In the genomic region with DNA sequence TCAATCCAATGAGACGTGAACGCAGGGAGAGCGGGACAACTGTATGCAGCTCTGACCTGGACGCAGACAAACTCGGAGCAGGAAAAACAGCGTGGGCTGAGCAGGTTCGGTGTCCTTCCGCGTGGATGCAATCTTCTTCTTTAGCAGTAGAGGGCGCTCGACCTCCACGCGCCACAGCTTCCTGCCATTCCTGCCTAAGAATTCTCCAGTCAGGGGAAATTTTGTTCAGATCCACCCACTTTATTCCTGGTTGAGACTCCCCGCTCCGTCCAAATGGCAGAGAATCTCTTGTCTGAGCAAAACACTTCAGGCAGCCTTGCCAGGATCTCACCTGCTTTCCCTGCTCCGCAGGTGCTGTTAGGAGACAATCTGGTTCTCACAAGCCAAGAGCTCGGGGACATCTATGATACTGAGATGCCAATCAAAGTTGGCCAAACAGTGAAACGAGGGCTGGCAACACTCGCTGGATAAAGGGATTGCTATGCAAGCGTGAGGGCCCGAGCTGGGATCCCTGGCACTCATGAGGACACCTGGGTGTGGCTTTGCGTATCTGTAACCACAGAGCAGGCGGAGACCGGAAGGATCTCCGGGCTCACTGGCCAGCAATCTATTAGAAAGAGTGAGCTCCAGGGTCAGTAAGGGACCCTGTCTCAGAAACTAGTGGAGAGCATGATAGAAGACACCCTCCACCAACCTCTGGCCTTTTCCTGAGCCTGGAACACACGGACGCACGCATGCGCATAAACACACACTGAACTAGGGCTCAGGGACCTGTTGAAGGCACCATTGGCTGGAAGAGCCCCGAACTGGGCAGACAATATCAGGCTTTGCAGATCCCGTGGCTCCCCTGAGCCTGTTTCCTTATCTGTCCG, we compare ENCODE assay signal across 8 mouse cellular contexts. TPM values are rescaled to one million over a fixed set of nuclear protein-coding genes. Genes with fewer than 3 reads are reported as not detected.
A peak's percentile ranks its signal among the peaks of the same experiment; 100 is the strongest.
DNase-seq lines count a peak whose midpoint lies in the region; ATAC-seq and TF ChIP-seq lines count a peak whose summit lies in the region.

No protein-coding gene starts in this region.

- intact Hi-C loops in heart, postnatal 14 days (cut with DNase I), result loop anchor here (1.0 to 10.0 kb wide), 5 partner anchors 97 to 465 kb away; no protein-coding TSS in a partner anchor

- TF ChIP-seq EP300 in liver, postnatal 0 days (IDR thresholded peaks at IDR 0.05; ENCODE audit: low read depth), result 0 out of 2 replicates have a peak, but pooled peaks have one; percentile 6

- peaks cover 30% of the 10 kb centered on the region for H3K4me1 ChIP-seq in G1E (ENCODE audit: insufficient read depth, low read depth, low read length)
- H3K4me1 ChIP-seq in forebrain, embryonic 14.5 days (ENCODE audit: control insufficient read depth, insufficient read depth, low read length), result peaks cover 5% of the 10 kb centered on the region; the same call in 1 of the 2 replicates
- H3K4me1 ChIP-seq in liver, postnatal 0 days (ENCODE audit: insufficient read depth), result peaks cover 18% of the 10 kb centered on the region; the same call in 1 of the 2 replicates
- H3K4me1 ChIP-seq in neural tube, embryonic 13.5 days (replicated peaks), result peaks cover 17% of the 10 kb centered on the region

- no peak overlapping the region for H3K27ac ChIP-seq in forebrain, embryonic 14.5 days (ENCODE audit: low read depth, low read length)
- H3K27ac ChIP-seq in liver, postnatal 0 days (ENCODE audit: low read depth), result peak overlapping the region; percentile 73
- H3K27ac ChIP-seq in neural tube, embryonic 13.5 days (replicated peaks), result no peak overlapping the region

- H3K27me3 ChIP-seq in G1E (ENCODE audit: insufficient read depth, low read length), result peaks cover 10% of the 10 kb centered on the region; the same call in 1 of the 2 replicates
- no peaks in the 10 kb centered on the region for H3K27me3 ChIP-seq in forebrain, embryonic 14.5 days (replicated peaks; ENCODE audit: control insufficient read depth, insufficient read depth, low read length)
- H3K27me3 ChIP-seq in liver, postnatal 0 days (ENCODE audit: insufficient read depth, low read length), result no peaks in the 10 kb centered on the region
- H3K27me3 ChIP-seq in neural tube, embryonic 13.5 days, result 0 out of 2 replicates have a peak, but pooled peaks cover 4% of the 10 kb centered on the region

- peak overlapping the region; percentile 74 for H3K4me2 ChIP-seq in forebrain, embryonic 14.5 days (ENCODE audit: low read length)
- peak overlapping the region; percentile 90 for H3K4me2 ChIP-seq in liver, postnatal 0 days (ENCODE audit: low read depth, low read length)
- peak overlapping the region; percentile 71 for H3K4me2 ChIP-seq in neural tube, embryonic 13.5 days

- peaks cover 4% of the 10 kb centered on the region; the same call in 1 of the 2 replicates for H3K9me3 ChIP-seq in G1E (replicated peaks)
- H3K9me3 ChIP-seq in forebrain, embryonic 14.5 days (replicated peaks; ENCODE audit: control insufficient read depth, low read length), result no peaks in the 10 kb centered on the region
- H3K9me3 ChIP-seq in liver, postnatal 0 days (ENCODE audit: low read length), result no peaks in the 10 kb centered on the region
- H3K9me3 ChIP-seq in neural tube, embryonic 13.5 days, result no peaks in the 10 kb centered on the region

- peak overlapping the region; percentile 40 for H3K9ac ChIP-seq in forebrain, embryonic 14.5 days (ENCODE audit: low read length)
- peak overlapping the region; percentile 50 for H3K9ac ChIP-seq in liver, postnatal 0 days (replicated peaks)
- peak overlapping the region; percentile 49 for H3K9ac ChIP-seq in neural tube, embryonic 13.5 days

- 5% methylated on average over 32 of the region's 32 CpGs for WGBS in forebrain, embryonic 14.5 days
- WGBS in liver, postnatal 0 days (ENCODE audit: insufficient replicate concordance), result 8% methylated on average over 32 of the region's 32 CpGs
- 6% methylated on average over 32 of the region's 32 CpGs for WGBS in neural tube, embryonic 13.5 days

- peak overlapping the region; percentile 68 for H3K4me3 ChIP-seq in G1E (ENCODE audit: low read depth, low read length)
- H3K4me3 ChIP-seq in forebrain, embryonic 14.5 days (ENCODE audit: low read depth, low read length), result peak overlapping the region; percentile 30
- H3K4me3 ChIP-seq in liver, postnatal 0 days (ENCODE audit: low read depth, low read length), result peak overlapping the region; percentile 49
- H3K4me3 ChIP-seq in neural tube, embryonic 13.5 days, result peak overlapping the region; percentile 34

- H3K36me3 ChIP-seq in G1E (replicated peaks), result no peaks in the 10 kb centered on the region
- no peaks in the 10 kb centered on the region for H3K36me3 ChIP-seq in forebrain, embryonic 14.5 days (ENCODE audit: control insufficient read depth, insufficient read depth, low read length)
- H3K36me3 ChIP-seq in liver, postnatal 0 days (replicated peaks; ENCODE audit: insufficient read depth, low read length), result no peaks in the 10 kb centered on the region
- H3K36me3 ChIP-seq in neural tube, embryonic 13.5 days, result no peaks in the 10 kb centered on the region

- DNase-seq in G1E (ENCODE audit: low spot score), result peak; percentile 56
- peak; percentile 76 for DNase-seq in cerebellum, adult 11 months
- peak; percentile 81 for DNase-seq in forebrain, embryonic 14.5 days (ENCODE audit: low spot score)
- DNase-seq in heart, postnatal 14 days, result peak; percentile 77 to 80
- DNase-seq in layer of hippocampus, adult 11-12 months (ENCODE audit: low spot score), result peak; percentile 69
- DNase-seq in liver, postnatal 0 days, result peak; percentile 74
- peak; percentile 45 for DNase-seq in telencephalon, adult 2 months (ENCODE audit: low read depth, low spot score)

- peak; percentile 97 for TF ChIP-seq CTCF in G1E (IDR thresholded peaks at IDR 0.05; ENCODE audit: low read depth, low read length)
- peak; percentile 99 for TF ChIP-seq CTCF in liver, postnatal 0 days (IDR thresholded peaks at IDR 0.05; ENCODE audit: low read depth)

- peak; percentile 61 for ATAC-seq in G1E (ENCODE audit: extremely low read depth, insufficient number of reproducible peaks, low FRiP score, poor library complexity, severe bottlenecking)
- ATAC-seq in forebrain, embryonic 14.5 days, result peak; percentile 73
- peak; percentile 84 for ATAC-seq in liver, postnatal 0 days
- ATAC-seq in neural tube, embryonic 13.5 days (ENCODE audit: low read depth), result peak; percentile 70

RNA-seq across cellular contexts. Expression of a gene that starts 8.6 kb away (rescaled TPM):
- total RNA-seq in G1E (2014; fragmentation: Nextera tagmentation), result not detected in 2 replicates
- total RNA-seq in G1E (2017), result 0.38 TPM in 1 of 2 replicates, not detected in the other
- 0.02 TPM in 1 of 2 replicates, not detected in the other for polyA plus RNA-seq in G1E (2012)
- not detected in 2 replicates for polyA plus RNA-seq in forebrain, embryonic 14.5 days (2014; fragmentation: Nextera tagmentation; extraction: Ambion mirVana)
- total RNA-seq in heart, postnatal 14 days (2021), result under 1 TPM in 1 of 2 experiments, not detected in 1; 0.10 TPM
- 5.6 and 7.0 TPM in 2 replicates for polyA plus RNA-seq in liver, postnatal 0 days (2015; fragmentation: Nextera tagmentation; extraction: Ambion mirVana)
- 0.10 TPM in 1 of 2 replicates, not detected in the other for polyA plus RNA-seq in neural tube, embryonic 13.5 days (2015; fragmentation: Nextera tagmentation; extraction: Ambion mirVana)

RNA-seq across cellular contexts. Expression of a gene that starts 31.5 kb away (rescaled TPM):
- total RNA-seq in G1E (2014; fragmentation: Nextera tagmentation) (53.9 and 69.2 TPM in 2 replicates), G1E (2017) (31.8 and 35.9 TPM in 2 replicates)
- 29.5 and 33.9 TPM in 2 replicates for polyA plus RNA-seq in G1E (2012)
- 20.3 and 24.0 TPM in 2 replicates for polyA plus RNA-seq in forebrain, embryonic 14.5 days (2014; fragmentation: Nextera tagmentation; extraction: Ambion mirVana)
- total RNA-seq in heart, postnatal 14 days (2021), result 10 to 100 TPM; 40.6 to 42.5 TPM
- 9.2 and 11.5 TPM in 2 replicates for polyA plus RNA-seq in liver, postnatal 0 days (2015; fragmentation: Nextera tagmentation; extraction: Ambion mirVana)
- polyA plus RNA-seq in neural tube, embryonic 13.5 days (2015; fragmentation: Nextera tagmentation; extraction: Ambion mirVana), result 15.7 and 21.3 TPM in 2 replicates

RNA-seq across cellular contexts. Expression of a gene that starts 37.5 kb away (rescaled TPM):
- 30.0 and 30.2 TPM in 2 replicates for total RNA-seq in G1E (2014; fragmentation: Nextera tagmentation)
- total RNA-seq in G1E (2017), result 31.7 and 34.3 TPM in 2 replicates
- polyA plus RNA-seq in G1E (2012), result 36.5 and 38.7 TPM in 2 replicates
- 90.5 and 95.3 TPM in 2 replicates for polyA plus RNA-seq in forebrain, embryonic 14.5 days (2014; fragmentation: Nextera tagmentation; extraction: Ambion mirVana)
- total RNA-seq in heart, postnatal 14 days (2021), result 10 to 100 TPM; 28.6 to 31.2 TPM
- 10.4 and 15.3 TPM in 2 replicates for polyA plus RNA-seq in liver, postnatal 0 days (2015; fragmentation: Nextera tagmentation; extraction: Ambion mirVana)
- polyA plus RNA-seq in neural tube, embryonic 13.5 days (2015; fragmentation: Nextera tagmentation; extraction: Ambion mirVana), result 94.9 and 111 TPM in 2 replicates

RNA-seq across cellular contexts. Expression of a gene that starts 56.4 kb away (rescaled TPM):
- 6.8 and 21.9 TPM in 2 replicates for total RNA-seq in G1E (2014; fragmentation: Nextera tagmentation)
- total RNA-seq in G1E (2017), result 4.2 and 5.4 TPM in 2 replicates
- polyA plus RNA-seq in G1E (2012), result 14.0 and 18.0 TPM in 2 replicates
- 0.10 and 0.28 TPM in 2 replicates for polyA plus RNA-seq in forebrain, embryonic 14.5 days (2014; fragmentation: Nextera tagmentation; extraction: Ambion mirVana)
- under 1 TPM in 1 of 2 experiments, not detected in 1; 0.83 TPM for total RNA-seq in heart, postnatal 14 days (2021)
- polyA plus RNA-seq in liver, postnatal 0 days (2015; fragmentation: Nextera tagmentation; extraction: Ambion mirVana), result 2.2 TPM in 2 replicates
- 0.50 and 0.66 TPM in 2 replicates for polyA plus RNA-seq in neural tube, embryonic 13.5 days (2015; fragmentation: Nextera tagmentation; extraction: Ambion mirVana)
